Mouse (Mus musculus): ENCODE measurements at regions not wholly inside any gene's neighbourhood (a gene's known extent, or its start where the extent isn't known, plus 50 kb on each side); places are given as distances from the start of the nearest gene placed in this dataset.

GRCm38 (mm10) chr5:148744676-148745391, 184.3 kb downstream of the Katnal1 start:
- no peak for DNase-seq (ENCODE audit: low spot score in 2 of 2)

- DNase-seq (ENCODE audit: low spot score in 2 of 2): no peak
These were observed 186.8 kb downstream of the Katnal1 start for GRCm38 (mm10) chr5:148742158-148742835.

- no peak for DNase-seq (ENCODE audit: low spot score in 2 of 2)
These were observed 187.7 kb downstream of the Katnal1 start for GRCm38 (mm10) chr5:148741267-148742004.

GRCm38 (mm10) chr5:148740366-148741266, 188.0 kb upstream of the Ubl3 start:
- peak; percentile 46 to 65 for DNase-seq (ENCODE audit: low spot score in 2 of 2)

GRCm38 (mm10) chr5:148739672-148740071, 187.1 kb upstream of the Ubl3 start:
- DNase-seq (ENCODE audit: low spot score in 2 of 2): no peak

- no peak for DNase-seq (ENCODE audit: low spot score in 2 of 2)
These were observed 186.6 kb upstream of the Ubl3 start for GRCm38 (mm10) chr5:148739141-148739540.

- DNase-seq (ENCODE audit: low spot score in 2 of 2): no peak
These were observed 177.0 kb upstream of the Ubl3 start for GRCm38 (mm10) chr5:148729541-148729940.

- no peak for DNase-seq (ENCODE audit: low spot score in 2 of 2)
These were observed 175.9 kb upstream of the Ubl3 start for GRCm38 (mm10) chr5:148728492-148728891.

- DNase-seq (ENCODE audit: low spot score in 2 of 2): no peak
These were observed 173.9 kb upstream of the Ubl3 start for GRCm38 (mm10) chr5:148726442-148726841.

GRCm38 (mm10) chr5:148724470-148724869, 171.9 kb upstream of the Ubl3 start:
- peak in 1 of 2 experiments; percentile 38 for DNase-seq (ENCODE audit: low spot score in 2 of 2)

GRCm38 (mm10) chr5:148723677-148724227, 171.2 kb upstream of the Ubl3 start:
- no peak for DNase-seq (ENCODE audit: low spot score in 2 of 2)

- no peak for DNase-seq (ENCODE audit: low spot score in 2 of 2)
These were observed 168.0 kb upstream of the Ubl3 start for GRCm38 (mm10) chr5:148720604-148721003.

- DNase-seq (ENCODE audit: low spot score in 2 of 2): no peak
These were observed 164.0 kb upstream of the Ubl3 start for GRCm38 (mm10) chr5:148716633-148717032.

GRCm38 (mm10) chr5:148715218-148715991, 162.8 kb upstream of the Ubl3 start:
- DNase-seq (ENCODE audit: low spot score in 2 of 2): no peak

GRCm38 (mm10) chr5:148714807-148715206, 162.2 kb upstream of the Ubl3 start:
- no peak for DNase-seq (ENCODE audit: low spot score in 2 of 2)

- no peak for DNase-seq (ENCODE audit: low spot score in 2 of 2)
These were observed 161.2 kb upstream of the Ubl3 start for GRCm38 (mm10) chr5:148713796-148714195.

GRCm38 (mm10) chr5:148713039-148713438, 160.4 kb upstream of the Ubl3 start:
- DNase-seq (ENCODE audit: low spot score in 2 of 2): no peak

- DNase-seq (ENCODE audit: low spot score in 2 of 2): no peak
These were observed 159.0 kb upstream of the Ubl3 start for GRCm38 (mm10) chr5:148711570-148711969.

- peak in 1 of 2 experiments; percentile 32 for DNase-seq (ENCODE audit: low spot score in 2 of 2)
These were observed 156.7 kb upstream of the Ubl3 start for GRCm38 (mm10) chr5:148709111-148709771.

All from adrenal gland, adult 18-20 months (tissue).